Mouse (Mus musculus) kidney, adult 18-20 months (tissue): ENCODE data around the gene Palld.

Experiments used
- DNase-seq: peaks from one replicate; pipeline ENCODE4 v3.0.0; 2021

Palld gene

GRCm38 (mm10) chr8:61865365-61865764, 37.1 kb downstream of the Palld start:
- DNase-seq = no peak

DNA sequence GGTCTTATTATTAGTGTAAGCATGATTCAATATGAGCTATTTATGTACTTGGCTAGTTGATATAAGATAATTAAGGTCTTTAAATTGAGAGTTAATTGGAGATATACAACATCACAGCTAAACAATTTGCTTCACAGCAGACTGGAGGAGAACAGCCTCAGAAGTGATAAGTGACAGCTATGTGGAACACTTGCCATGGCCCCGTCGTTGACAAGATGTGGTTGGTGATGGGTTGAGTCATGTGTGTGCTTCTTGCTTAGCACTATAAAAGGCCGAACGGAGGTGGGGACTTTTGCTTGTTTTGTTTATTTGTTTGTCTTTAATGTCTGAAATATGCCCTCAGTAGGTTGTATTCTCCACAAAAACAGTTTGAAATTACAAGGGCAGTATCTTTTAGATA, 51.2 kb downstream of the Palld start:
- no peak for DNase-seq

DNA sequence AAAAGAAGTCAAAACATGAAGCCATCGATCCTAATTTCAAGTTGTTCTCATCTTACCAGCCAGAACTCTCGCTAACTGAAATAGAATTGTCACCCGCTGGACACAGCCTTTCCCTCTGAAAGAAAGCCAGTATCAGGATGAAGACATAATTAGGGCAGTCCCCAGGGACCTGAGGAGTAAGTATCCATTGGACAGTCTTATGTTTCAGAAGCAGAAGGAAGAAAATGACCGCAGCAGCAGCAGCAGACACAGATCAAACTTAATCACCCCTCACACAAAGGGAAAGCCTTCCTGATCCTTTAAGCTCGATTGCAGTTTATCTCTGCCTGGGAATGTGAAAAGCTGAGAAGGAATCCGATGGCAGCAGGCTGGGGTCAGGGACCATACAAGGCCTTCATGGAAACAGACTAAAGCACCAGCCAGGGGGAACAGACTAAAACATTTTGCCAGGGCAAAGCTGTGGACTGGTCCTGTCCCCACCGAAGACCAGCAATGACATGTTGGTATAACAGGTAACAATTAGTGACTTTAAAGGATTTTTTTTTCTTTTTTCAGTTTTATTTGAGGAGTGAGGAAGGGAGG, 53.8 kb downstream of the Palld start:
- DNase-seq = no peak

GRCm38 (mm10) chr8:61847494-61847893, 55.0 kb downstream of the Palld start:
- DNase-seq = no peak

DNA sequence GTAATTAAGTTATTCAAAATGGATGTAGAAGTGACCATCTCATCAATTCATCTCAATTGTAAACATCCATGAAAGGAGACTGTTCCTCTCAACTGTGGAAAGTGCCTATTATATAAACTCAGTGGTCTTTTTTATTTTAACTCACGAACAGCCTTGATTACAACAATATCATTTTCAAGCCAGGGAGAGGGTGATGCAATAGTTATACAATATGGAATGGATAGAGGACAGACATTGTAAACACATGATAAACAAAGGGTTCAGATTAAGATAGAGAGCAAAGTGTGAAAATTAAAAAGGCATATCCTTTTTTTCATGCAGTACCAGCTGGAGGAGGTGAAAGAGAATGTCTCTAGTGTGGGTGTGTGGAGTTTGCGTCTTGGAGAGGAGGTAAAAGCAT, 57.5 kb downstream of the Palld start:
- DNase-seq = no peak

GRCm38 (mm10) chr8:61844575-61844974, 57.9 kb downstream of the Palld start:
- no peak for DNase-seq

- no peak for DNase-seq
These were observed 58.7 kb downstream of the Palld start for GRCm38 (mm10) chr8:61843776-61844175.

GRCm38 (mm10) chr8:61833211-61833610, 69.3 kb downstream of the Palld start:
- DNase-seq = no peak

- no peak for DNase-seq
These were observed 70.5 kb downstream of the Palld start for GRCm38 (mm10) chr8:61831944-61832343.

DNA sequence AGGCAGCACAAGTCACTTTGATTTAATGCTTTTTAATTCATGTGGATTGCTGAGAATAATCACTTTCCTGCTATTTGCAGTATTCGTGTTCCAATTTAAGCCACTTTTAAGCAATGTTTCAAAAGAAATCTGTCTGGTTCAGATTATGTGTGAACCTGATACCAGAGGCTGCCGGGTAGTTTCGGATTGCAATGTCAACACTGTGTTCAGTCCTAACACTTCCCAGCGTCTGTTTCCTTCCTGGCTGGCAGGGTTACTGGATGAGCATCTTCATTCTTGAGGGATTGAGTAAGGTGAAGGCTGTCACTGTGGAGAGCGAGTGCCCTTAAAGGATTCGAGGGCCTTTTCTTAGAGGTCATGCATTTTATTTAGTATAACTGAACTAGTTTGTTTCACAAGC, 71.7 kb downstream of the Palld start:
- no peak for DNase-seq

DNA sequence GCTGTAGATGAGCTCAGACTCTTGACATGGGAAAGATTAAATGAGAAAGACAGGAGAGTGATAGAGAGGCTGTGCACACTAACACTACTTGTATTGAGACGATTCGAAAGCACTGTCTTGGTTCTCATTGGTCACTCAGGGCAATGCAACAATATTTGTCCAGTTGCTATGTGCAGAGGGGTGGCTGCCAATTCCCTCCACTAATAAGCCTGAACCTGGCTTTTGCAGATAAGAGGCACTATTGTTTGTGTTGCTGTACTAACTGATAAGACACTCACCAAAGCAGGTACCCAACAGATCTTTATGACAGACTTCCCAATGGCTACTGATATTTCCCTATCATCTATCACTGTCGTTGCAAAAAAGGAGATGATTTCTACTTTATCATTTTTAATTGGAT, 77.9 kb downstream of the Palld start:
- DNase-seq = no peak

DNA sequence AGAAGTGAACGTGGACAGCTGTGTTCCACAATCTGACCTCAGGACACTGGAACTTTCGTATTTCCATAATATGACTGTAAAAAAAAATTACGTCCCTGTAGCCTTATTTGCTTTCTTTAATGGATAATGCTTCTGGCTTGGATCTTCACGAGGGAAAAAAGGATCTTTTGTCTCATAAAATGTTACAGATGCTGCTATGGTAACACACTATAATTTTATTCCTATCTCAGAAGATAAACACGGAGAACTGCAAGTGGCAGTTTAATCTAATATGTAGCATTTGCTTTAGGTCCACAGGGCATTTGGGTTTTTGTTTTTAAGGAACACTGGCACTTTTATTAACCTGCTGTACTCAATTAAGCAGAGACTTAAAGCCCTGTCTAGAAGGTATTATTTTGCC, 79.3 kb downstream of the Palld start:
- no peak for DNase-seq

GRCm38 (mm10) chr8:61803764-61804163, 98.7 kb downstream of the Palld start:
- DNase-seq = no peak

DNA sequence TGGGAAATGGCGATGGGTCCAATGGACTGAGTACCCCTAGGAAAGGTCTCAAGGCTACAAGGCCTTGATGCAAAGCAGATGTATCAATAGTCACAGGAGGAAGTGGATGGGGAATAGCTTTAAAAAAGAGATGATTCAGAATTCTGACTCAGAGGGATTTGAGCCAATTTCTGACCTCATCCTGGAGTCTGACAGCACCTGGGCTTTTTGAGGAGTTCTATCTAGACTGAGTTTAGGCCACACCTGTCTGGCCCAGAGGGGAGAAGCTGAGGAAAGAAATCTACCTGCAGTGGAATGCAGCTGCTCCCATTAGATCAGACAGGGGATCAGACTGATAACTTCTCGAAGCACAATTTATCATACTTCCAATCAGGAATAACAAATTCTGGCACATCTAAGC, 99.7 kb downstream of the Palld start:
- DNase-seq = no peak

- no peak for DNase-seq
These were observed 105.0 kb downstream of the Palld start for GRCm38 (mm10) chr8:61797391-61797947.

DNA sequence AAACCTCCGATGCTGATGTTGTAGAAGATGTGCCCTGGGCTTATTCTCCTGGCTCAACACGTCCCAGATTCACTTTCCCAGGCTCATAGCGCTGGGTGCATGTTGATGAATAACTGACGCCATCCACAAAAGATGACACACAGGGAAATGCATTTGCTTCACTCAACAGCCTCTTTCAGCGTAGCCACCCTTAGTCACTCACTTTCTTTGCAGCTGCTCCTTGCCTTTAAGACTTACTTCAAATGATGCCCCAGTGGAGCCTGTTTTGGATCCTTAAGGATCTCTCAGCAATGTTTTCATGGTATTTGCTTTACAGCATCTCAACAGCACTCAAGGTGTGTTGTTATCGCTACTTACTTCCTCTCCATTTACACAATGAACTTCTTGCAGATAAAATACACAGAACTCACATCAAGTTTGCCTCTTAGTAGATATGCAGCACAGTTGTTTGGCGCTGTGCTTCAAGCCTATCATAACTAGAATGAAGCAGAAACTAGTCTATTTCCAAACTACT, 105.9 kb downstream of the Palld start:
- DNase-seq = no peak

GRCm38 (mm10) chr8:61789946-61790345, 112.5 kb downstream of the Palld start:
- no peak for DNase-seq

- no peak for DNase-seq
These were observed 113.2 kb downstream of the Palld start for GRCm38 (mm10) chr8:61789289-61789688.

- no peak for DNase-seq
These were observed 119.5 kb downstream of the Palld start for GRCm38 (mm10) chr8:61782931-61783491.

GRCm38 (mm10) chr8:61780652-61781257, 121.7 kb downstream of the Palld start:
- no peak for DNase-seq

DNA sequence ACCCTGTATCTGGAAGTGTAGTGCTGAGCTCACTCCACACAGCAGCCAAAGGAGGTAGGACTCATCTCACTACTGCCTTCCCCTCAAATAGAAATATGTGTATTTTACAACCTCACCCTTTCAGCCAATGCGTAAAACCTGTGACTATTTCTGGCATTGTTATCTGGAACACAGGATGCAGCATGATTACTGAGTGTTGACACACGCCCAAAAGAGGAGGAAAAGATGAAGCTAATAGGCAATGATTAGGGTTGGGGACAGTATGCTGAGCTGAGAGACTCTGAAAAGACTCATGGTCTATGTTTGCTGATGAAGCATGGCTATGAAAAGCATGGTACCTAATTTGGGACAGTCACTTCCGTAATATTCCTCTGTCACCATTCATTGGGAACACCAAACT, 124.3 kb downstream of the Palld start:
- DNase-seq = no peak

DNA sequence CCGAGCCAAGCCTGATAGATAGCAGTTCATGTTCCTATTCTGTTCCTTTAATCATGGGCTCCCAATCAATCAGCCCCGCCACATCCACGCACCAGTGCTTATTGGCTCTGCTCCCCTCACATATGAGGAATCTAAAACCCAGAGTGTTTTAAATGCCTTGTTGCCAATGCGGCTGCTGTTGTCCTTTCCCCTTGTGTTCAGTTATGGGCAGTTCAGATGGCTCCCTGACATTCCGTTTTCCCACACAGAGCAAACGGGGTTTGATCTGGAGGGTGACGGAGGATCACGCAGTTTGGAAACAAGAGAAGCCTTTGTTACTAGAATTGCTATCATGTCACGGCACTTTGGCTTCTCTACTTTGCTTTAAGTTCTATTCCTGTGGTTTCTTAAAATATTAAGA, 125.9 kb downstream of the Palld start:
- no peak for DNase-seq

- DNase-seq = no peak
These were observed 126.6 kb downstream of the Palld start for GRCm38 (mm10) chr8:61775936-61776335.

DNA sequence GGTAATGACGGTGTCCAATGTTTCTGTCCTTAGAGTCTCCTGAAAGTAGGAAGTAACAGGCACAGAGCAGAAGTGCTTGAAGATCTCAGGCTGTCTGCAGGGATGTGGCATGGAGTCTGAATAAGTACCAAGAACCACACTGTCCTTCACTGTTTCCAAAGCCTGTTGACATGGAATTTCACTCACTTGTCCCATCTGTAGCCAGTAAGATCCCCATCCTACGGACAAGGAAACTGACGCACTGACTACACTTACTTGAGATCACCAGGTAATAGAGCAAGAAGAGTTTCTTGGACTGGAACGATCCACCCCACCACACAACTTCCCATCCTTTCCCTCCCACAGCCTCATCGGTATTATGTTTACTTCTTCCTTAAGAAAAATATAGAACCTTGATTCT, 128.3 kb downstream of the Palld start:
- no peak for DNase-seq
